Mouse (Mus musculus) cortical plate, adult 2 months (tissue): Measurements from ENCODE around the gene Schip1. TPM values are rescaled to one million over a fixed set of nuclear protein-coding genes. Genes with fewer than 3 reads are reported as not detected.

ENCODE experiments used
- H3K27ac ChIP-seq: fragments of 200-500 bp; 2 replicates; pipeline ENCODE4 v1.5.1; 2012; ENCODE audit warnings: low read length, control low read depth, inconsistent platforms; ENCODE audit not compliant: insufficient read depth
- H3K4me1 ChIP-seq: fragments of 200-500 bp; 2 replicates; pipeline ENCODE4 v1.6.1; 2011; ENCODE audit warnings: low read length; ENCODE audit not compliant: control insufficient read depth, insufficient read depth
- H3K4me3 ChIP-seq: fragments of 200-500 bp; 2 replicates; pipeline ENCODE4 v1.5.1; 2011; ENCODE audit warnings: mild to moderate bottlenecking, low read length, control low read depth; ENCODE audit not compliant: insufficient read depth
- CTCF ChIP-seq: fragments of 200-500 bp; IDR thresholded peaks from 2 replicates; pipeline ENCODE4 v1.5.1; 2011; ENCODE audit warnings: mild to moderate bottlenecking, control low read depth, low read length; ENCODE audit not compliant: insufficient read depth; ENCODE audit errors: extremely low read depth
- POLR2A ChIP-seq: fragments of 200-500 bp; IDR thresholded peaks from 2 replicates; pipeline ENCODE4 v1.6.1; 2011; ENCODE audit warnings: mild to moderate bottlenecking, low read length, control low read depth; ENCODE audit not compliant: insufficient read depth; ENCODE audit errors: extremely low read depth
- polyA plus RNA-seq: library from polyadenylated mRNA; depleted of rRNA; stranded (reverse); fragments of >200 nt; gene quantifications from 2 replicates; pipeline ENCODE4 v1.2.3, GENCODE M21; 2012

Schip1 gene
- polyA plus RNA-seq, 1 experiment: 207 TPM

GRCm38 (mm10) chr3:68121338-68121737 is 56.7 kb downstream of the Schip1 start:
- H3K4me1 ChIP-seq: no peaks in the 10 kb centered on the region
- H3K27ac ChIP-seq: no peak overlapping the region
- TF ChIP-seq POLR2A (no peak), CTCF (no peak)
- H3K4me3 ChIP-seq: no peak overlapping the region

DNA sequence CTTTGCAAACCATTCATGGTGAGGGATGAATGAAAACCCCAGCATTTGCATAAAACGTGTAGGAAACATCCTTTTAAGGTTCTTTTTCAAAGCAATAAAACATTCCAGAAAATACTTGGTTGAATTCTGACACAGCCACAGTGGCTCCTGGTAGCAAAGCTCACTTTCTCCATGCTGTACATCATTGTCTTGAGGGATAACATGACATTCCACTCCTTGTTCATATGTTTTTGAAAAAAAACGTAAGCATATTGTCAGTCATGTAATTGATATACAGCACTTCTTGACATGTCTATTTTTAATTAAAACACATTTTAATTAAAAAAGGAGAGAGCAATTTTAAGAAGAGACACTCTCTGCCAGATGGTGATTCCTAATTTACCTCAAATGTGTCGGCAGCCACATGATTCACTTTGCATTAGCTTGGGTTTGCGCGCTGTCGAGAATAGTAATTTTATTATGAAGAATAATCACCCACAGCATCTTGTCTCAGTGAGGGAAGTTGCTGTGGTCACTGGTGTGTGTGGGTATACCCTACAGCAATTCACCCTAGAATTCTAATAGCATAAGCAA is 61.8 kb downstream of the Schip1 start:
- no peak overlapping the region for H3K27ac ChIP-seq
- TF ChIP-seq POLR2A (no peak), CTCF (no peak)
- H3K4me3 ChIP-seq: no peak overlapping the region
- no peaks in the 10 kb centered on the region for H3K4me1 ChIP-seq

GRCm38 (mm10) chr3:68130386-68130785 is 65.8 kb downstream of the Schip1 start:
- TF ChIP-seq POLR2A (no peak), CTCF (no peak)
- H3K4me1 ChIP-seq: no peaks in the 10 kb centered on the region
- H3K4me3 ChIP-seq: no peak overlapping the region
- H3K27ac ChIP-seq: no peak overlapping the region

DNA sequence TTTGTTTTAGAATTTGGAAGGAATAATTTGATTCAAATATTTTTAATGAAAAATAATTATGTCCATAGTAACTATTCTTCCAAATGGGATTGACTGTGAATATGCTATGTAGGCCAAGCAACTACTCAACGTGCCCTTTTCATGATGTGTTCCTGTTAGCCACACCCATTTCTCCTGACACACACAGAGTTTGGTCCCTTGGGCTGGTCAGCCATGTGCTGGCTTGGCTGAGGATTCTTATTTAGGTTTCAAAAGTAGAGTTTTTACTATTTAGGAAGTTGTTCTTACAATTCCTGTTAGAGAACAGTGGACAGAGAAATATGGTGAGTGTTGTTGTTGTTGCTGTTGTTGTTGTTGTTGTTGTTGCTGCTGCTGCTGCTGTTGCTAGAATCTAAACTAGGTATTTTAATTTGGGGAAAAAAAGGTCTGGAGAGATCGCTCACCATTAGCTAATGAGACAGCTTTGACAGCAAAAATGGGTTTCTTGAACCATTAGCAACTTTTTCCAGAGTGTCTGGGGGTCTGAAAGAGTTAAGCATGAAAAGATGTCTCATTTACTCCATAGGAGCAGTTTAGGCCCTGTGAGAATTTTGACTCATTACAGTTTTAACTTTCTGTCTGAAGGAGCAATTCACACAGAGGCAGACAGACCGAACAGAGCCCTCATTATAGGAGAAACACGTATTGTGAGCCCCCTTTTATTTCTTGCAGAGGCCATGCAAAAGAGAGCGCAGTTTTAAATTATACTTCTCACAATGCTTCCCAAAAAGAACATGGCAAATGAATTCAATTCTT is 74.4 kb downstream of the Schip1 start:
- TF ChIP-seq CTCF (no peak), POLR2A (no peak)
- H3K27ac ChIP-seq: no peak overlapping the region

DNA sequence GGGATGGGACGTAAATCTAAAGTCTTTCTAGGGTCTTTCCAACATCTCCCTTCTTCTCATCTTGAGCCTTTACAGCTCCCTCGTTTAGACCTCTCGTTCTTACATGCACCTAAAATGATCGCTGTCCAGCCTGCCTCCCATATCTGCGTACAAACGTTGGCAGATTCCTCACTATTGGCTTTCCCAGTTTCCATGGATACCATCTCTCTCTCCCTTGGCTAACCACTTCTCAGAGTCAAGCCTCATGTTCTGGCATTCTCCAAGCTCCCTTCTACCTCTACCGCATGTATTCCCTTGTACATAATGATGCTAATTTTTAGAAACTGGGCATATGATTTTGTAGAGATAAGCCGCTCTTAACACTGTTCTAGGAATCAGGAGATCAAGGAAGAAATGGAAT is 86.1 kb downstream of the Schip1 start:
- Histone ChIP-seq H3K4me3 (no peak overlapping the region), H3K4me1 (peaks cover 2% of the 10 kb centered on the region; the same call in 1 of the 2 replicates)

More for the DNA sequence above, 74.4 kb downstream of the Schip1 start:
- Histone ChIP-seq H3K4me3 (no peak overlapping the region), H3K4me1 (peaks cover 2% of the 10 kb centered on the region; the same call in 1 of the 2 replicates)

DNA sequence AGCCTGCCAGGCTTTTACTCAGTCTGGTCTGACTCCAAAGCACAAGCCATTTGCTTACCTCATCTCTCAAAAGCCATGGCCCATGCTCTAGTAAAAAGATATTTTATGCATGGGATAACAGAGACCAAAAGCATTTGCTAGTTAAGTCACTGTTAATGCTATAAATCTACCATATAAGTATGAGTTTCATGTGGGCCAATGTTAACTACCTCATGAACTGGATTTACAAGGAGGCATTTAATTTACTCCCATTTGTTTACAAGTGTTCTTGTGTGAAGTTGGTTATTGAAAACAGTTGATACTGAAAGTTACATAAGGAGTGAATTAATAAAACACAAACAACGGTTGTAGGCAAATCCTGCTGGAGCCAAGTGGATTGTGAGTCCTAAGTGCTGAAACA is 95.6 kb downstream of the Schip1 start:
- TF ChIP-seq CTCF (no peak), POLR2A (no peak)
- Histone ChIP-seq H3K4me1 (no peaks in the 10 kb centered on the region), H3K27ac (no peak overlapping the region), H3K4me3 (no peak overlapping the region)

More for the DNA sequence above, 86.1 kb downstream of the Schip1 start:
- no peak overlapping the region for H3K27ac ChIP-seq
- TF ChIP-seq CTCF (no peak), POLR2A (no peak)

GRCm38 (mm10) chr3:68160760-68161159 is 96.2 kb downstream of the Schip1 start:
- H3K4me1 ChIP-seq: no peaks in the 10 kb centered on the region
- no peak overlapping the region for H3K27ac ChIP-seq
- H3K4me3 ChIP-seq: no peak overlapping the region
- TF ChIP-seq POLR2A (no peak), CTCF (no peak)

- no peak overlapping the region for H3K27ac ChIP-seq
- no peaks in the 10 kb centered on the region for H3K4me1 ChIP-seq
- TF ChIP-seq POLR2A: no peak
- no peak for TF ChIP-seq CTCF
- no peak overlapping the region for H3K4me3 ChIP-seq
Measured at GRCm38 (mm10) chr3:68178248-68178647, 113.6 kb downstream of the Schip1 start.

GRCm38 (mm10) chr3:68187471-68187870 is 122.9 kb downstream of the Schip1 start:
- TF ChIP-seq POLR2A: no peak
- Histone ChIP-seq H3K27ac (no peak overlapping the region), H3K4me1 (no peaks in the 10 kb centered on the region)

DNA sequence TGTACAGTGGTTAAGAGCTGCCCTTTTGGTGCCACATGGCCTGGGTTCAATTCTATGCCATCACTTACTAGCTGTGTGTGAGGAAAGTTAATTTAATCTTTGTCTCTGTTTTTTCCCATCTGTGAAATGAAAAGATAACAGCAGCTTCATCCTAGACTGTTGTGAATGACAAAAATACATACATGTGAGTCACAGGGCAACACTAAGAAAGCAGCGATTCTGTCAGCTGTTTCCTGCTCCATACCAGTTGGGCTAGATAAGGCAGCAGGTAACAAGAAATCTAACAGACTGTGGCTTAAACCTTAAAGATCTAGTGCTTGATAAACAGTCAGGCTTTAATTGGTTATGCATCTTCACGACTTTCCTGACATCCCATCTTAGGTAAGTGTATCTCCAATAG is 124.5 kb downstream of the Schip1 start:
- H3K27ac ChIP-seq: no peak overlapping the region
- TF ChIP-seq CTCF: no peak
- TF ChIP-seq POLR2A: no peak
- no peaks in the 10 kb centered on the region for H3K4me1 ChIP-seq
- H3K4me3 ChIP-seq: no peak overlapping the region

More at GRCm38 (mm10) chr3:68187471-68187870, 122.9 kb downstream of the Schip1 start:
- no peak overlapping the region for H3K4me3 ChIP-seq
